Mouse (Mus musculus): ENCODE measurements around the gene Slc31a2. TPM values are rescaled to one million over a fixed set of nuclear protein-coding genes. Genes with fewer than 3 reads are reported as not detected.

Slc31a2 gene
- polyA plus RNA-seq, 1 experiment from 2014 or later = 10.8 TPM

DNA sequence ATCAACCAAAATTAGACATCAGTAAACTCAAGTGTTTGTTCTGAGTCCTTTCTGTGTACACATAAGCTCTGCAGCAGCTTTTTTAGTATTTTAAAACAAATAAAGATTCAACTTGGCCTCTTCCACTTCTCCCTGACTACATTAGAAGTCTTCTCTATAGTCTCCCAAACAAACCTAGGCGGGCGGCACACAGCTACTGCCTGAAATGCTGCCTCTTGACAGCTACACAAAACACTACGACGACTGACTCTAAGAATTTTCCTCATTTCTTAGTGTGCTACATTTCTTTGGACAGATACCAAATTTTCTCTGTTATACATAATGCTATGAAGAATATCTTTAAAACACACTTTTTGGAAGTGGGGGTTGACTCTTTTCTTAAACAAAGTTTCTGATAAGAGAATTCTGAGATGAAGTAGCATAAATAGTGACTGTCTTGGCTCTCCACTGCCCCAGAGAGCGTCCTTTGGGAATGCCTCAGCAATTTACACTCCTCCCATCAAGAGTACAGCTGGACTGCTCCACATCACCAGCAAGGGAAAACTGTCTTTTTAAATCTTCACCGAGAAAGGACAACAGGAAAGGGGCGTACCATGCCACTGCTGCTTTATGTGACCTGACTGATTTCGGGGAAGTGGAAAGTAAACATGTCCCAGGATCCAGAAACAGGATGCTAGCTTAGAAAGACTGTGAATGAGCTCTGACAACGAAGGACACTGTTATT lies 85.4 kb downstream of the Slc31a2 start:
- 85% methylated on average over 9 of the region's 9 CpGs for WGBS
- Histone ChIP-seq H3K4me1 (no peaks in the 10 kb centered on the region), H3K27me3 (ENCODE audit: low read depth, poor library complexity, severe bottlenecking) (no peaks in the 10 kb centered on the region), H3K9me3 (replicated peaks) (no peaks in the 10 kb centered on the region), H3K27ac (no peak overlapping the region), H3K36me3 (peaks cover 23% of the 10 kb centered on the region), H3K4me3 (no peak overlapping the region)
- no peak for DNase-seq (ENCODE audit: low spot score)

Other genes starting within 250 kb of the Slc31a2 start
- gene Mup20, start 208.4 kb upstream of the Slc31a2 start, polyA plus RNA-seq (2016; fragmentation: Nextera tagmentation; extraction: Ambion mirVana) = not detected in 2 replicates
- gene Mup3, start 175.2 kb upstream of the Slc31a2 start, polyA plus RNA-seq (2016; fragmentation: Nextera tagmentation; extraction: Ambion mirVana) = not detected in 2 replicates
- gene Mup21, start 111.7 kb upstream of the Slc31a2 start, polyA plus RNA-seq (2016; fragmentation: Nextera tagmentation; extraction: Ambion mirVana) = not detected in 2 replicates
- gene Zfp37, start 31.5 kb upstream of the Slc31a2 start, polyA plus RNA-seq (2016; fragmentation: Nextera tagmentation; extraction: Ambion mirVana) = 14.9 and 19.4 TPM in 2 replicates
- gene Fkbp15, start 98.0 kb downstream of the Slc31a2 start, polyA plus RNA-seq (2016; fragmentation: Nextera tagmentation; extraction: Ambion mirVana) = 16.4 and 19.6 TPM in 2 replicates
- gene Slc31a1, start 98.2 kb downstream of the Slc31a2 start, polyA plus RNA-seq (2016; fragmentation: Nextera tagmentation; extraction: Ambion mirVana) = 42.2 and 48.7 TPM in 2 replicates
- gene Cdc26, start 146.1 kb downstream of the Slc31a2 start, polyA plus RNA-seq (2016; fragmentation: Nextera tagmentation; extraction: Ambion mirVana) = 223 and 233 TPM in 2 replicates
- 38.4 and 38.6 TPM in 2 replicates for gene Prpf4, start 146.2 kb downstream of the Slc31a2 start, polyA plus RNA-seq (2016; fragmentation: Nextera tagmentation; extraction: Ambion mirVana)
- gene Rnf183, start 172.7 kb downstream of the Slc31a2 start, polyA plus RNA-seq (2016; fragmentation: Nextera tagmentation; extraction: Ambion mirVana) = not detected in 2 replicates
- gene Wdr31, start 208.3 kb downstream of the Slc31a2 start, polyA plus RNA-seq (2016; fragmentation: Nextera tagmentation; extraction: Ambion mirVana) = 10.5 and 13.4 TPM in 2 replicates
- gene Bspry, start 217.5 kb downstream of the Slc31a2 start, polyA plus RNA-seq (2016; fragmentation: Nextera tagmentation; extraction: Ambion mirVana) = 1.0 and 1.3 TPM in 2 replicates
- gene Hdhd3, start 240.9 kb downstream of the Slc31a2 start, polyA plus RNA-seq (2016; fragmentation: Nextera tagmentation; extraction: Ambion mirVana) = 11.7 and 13.5 TPM in 2 replicates

Measured in limb, embryonic 10.5 days (tissue).